In the genomic region with DNA sequence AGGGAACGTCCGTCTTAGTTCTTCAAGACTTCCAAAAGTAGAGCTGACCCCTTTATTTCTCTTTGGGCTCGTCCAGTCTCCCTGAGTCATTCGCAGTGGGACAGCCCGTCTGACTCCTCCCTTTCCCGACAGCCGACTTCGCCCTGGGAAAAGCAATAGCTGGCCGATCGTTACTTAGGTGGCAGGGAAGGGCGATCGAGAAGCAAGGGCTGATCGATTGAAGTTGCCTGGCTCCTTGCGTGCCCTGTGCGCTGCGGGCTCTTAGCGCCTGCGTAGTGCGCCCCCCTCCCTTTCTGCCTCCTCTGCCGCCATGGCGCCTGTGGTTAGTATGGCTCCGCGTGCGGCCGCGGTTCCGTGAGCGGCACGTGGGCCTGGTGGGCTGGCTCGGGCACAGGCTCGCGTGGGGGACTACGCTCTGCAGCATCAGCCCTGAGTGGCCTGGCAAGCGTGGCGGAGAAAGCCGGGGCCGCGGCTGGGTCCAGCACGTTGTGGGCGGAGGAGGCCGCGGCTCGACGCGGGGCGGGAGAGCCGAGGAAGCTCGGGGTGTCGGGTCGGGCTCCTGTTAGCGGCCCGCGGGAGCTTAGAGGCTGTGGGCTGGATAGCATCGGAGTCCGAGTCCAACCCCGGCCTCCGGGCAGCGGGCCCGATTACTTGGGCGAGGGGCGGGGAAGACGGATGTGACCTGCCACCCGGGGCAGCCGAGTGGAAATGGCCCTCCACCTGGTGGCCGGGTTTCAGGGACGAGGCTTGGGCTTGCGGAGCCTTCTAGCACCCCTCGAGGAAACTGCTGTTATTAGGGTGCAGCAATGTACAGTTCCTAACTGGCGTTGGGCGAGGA, we compare ENCODE assay signal across 8 mouse cellular contexts. TPM values are rescaled to one million over a fixed set of nuclear protein-coding genes. Genes with fewer than 3 reads are reported as not detected.
DNase-seq lines count a peak whose midpoint lies in the region; ATAC-seq lines count a peak whose summit lies in the region.

Gene Rpl22 (plus strand): TSS at position 169 of the 838 bp plus-strand sequence.

- DNase-seq in adipocyte (ENCODE audit: low spot score): peak; percentile 97
- peak; percentile 99 for DNase-seq in embryo, embryonic 10 days (ENCODE audit: low spot score)
- DNase-seq in gastrocnemius, postnatal 10 days: peak; percentile 86
- peak; percentile 97 for DNase-seq in induced T-regulatory cell, adult 2 months (ENCODE audit: low read depth)
- peak; percentile 92 to 97 for DNase-seq in left cerebral cortex, adult 9 months (ENCODE audit: low spot score in 2 of 2)
- DNase-seq in right cerebral cortex, postnatal 14 days: peak; percentile 89
- peak; percentile 84 to 93 for DNase-seq in urinary bladder, postnatal 36 days (ENCODE audit: low spot score in 2 of 2)

- peak; percentile 91 for ATAC-seq in megakaryocyte progenitor cell, adult 5-6 weeks (replicated peaks; ENCODE audit: poor library complexity)

RNA-seq across cellular contexts. Expression of gene Rpl22, which starts in this region (rescaled TPM):
- 100 to 1,000 TPM; 305 to 332 TPM for total RNA-seq in gastrocnemius, postnatal 10 days (2021)
- 1,636 and 1,708 TPM in 2 replicates for total RNA-seq in megakaryocyte progenitor cell, adult 5-6 weeks (2015)
- total RNA-seq in megakaryocyte progenitor cell, adult 5-6 weeks (2017): 3,182 and 3,570 TPM in 2 replicates

Comparison
In these comparisons a context has a peak if more than half of its experiments do, and no peak if none do; other contexts are left out.
1. Peak in every context shown above with its lines: DNase-seq and ATAC-seq.
2. RNA of gene Rpl22 (total RNA-seq): 1,636 to 3,570 TPM in megakaryocyte progenitor cell, adult 5-6 weeks; 305 to 332 TPM in gastrocnemius, postnatal 10 days; every median in the first group is over 4 times any median in the second.